ENCODE assay signal across 23 mouse cellular contexts in the genomic region with DNA sequence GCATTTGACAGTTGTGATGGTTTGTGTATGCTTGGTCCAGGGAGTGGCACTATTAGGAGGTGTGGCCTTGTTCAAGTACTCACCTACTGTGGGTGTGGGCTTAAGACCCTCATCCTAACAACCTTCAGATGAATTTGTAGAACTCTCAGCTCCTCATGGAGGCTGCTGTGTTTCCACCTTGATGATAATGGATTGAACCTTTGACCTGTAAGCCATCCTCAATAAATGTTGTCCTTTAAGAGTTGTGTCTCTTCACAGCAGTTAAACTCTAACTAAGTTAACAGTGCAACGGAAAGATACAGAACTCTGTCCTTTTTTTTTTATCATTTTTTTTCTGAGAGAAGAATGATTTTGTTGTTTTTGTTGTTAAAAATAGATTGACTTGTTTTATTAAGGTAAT. TPM values are rescaled to one million over a fixed set of nuclear protein-coding genes. Genes with fewer than 3 reads are reported as not detected.
A peak's percentile ranks its signal among the peaks of the same experiment; 100 is the strongest.
DNase-seq lines count a peak whose midpoint lies in the region; ATAC-seq and TF ChIP-seq lines count a peak whose summit lies in the region.
"Had no signal": no experiment of that assay in that cellular context is flagged by ENCODE, and none has a peak within 500 bp of the region (broad histone marks: within the 10 kb centered on the region; RNA-seq: fewer than 3 reads in every experiment).

No protein-coding gene starts in this region.

- H3K4me3 ChIP-seq in heart, embryonic 12.5 days: no peak overlapping the region
- no peak overlapping the region for H3K4me3 ChIP-seq in kidney, embryonic 14.5 days (ENCODE audit: low read length)
- H3K4me3 ChIP-seq in midbrain, embryonic 11.5 days (ENCODE audit: low read depth, low read length): no peak overlapping the region
- H3K4me3 ChIP-seq in midbrain, postnatal 0 days (ENCODE audit: low read depth, low read length): no peak overlapping the region
- H3K4me3 ChIP-seq: embryonic facial prominence, embryonic 10.5 days; embryonic facial prominence, embryonic 12.5 days; forebrain, embryonic 13.5 days; forebrain, embryonic 15.5 days had no signal

- no peaks in the 10 kb centered on the region for H3K27me3 ChIP-seq in heart, embryonic 12.5 days (replicated peaks)
- no peaks in the 10 kb centered on the region for H3K27me3 ChIP-seq in kidney, embryonic 14.5 days (ENCODE audit: control insufficient read depth, insufficient read depth, low read length)
- no peaks in the 10 kb centered on the region for H3K27me3 ChIP-seq in midbrain, embryonic 11.5 days (ENCODE audit: control insufficient read depth, insufficient read depth, low read length)
- H3K27me3 ChIP-seq in midbrain, postnatal 0 days (ENCODE audit: insufficient read depth, low read length): no peaks in the 10 kb centered on the region
- H3K27me3 ChIP-seq: embryonic facial prominence, embryonic 12.5 days; forebrain, embryonic 13.5 days; forebrain, embryonic 15.5 days; Patski had no signal

- 86% methylated on average over 1 of the region's 1 CpGs for WGBS in heart, embryonic 12.5 days
- 90% methylated on average over 1 of the region's 1 CpGs for WGBS in kidney, embryonic 14.5 days
- WGBS in midbrain, embryonic 11.5 days: 92% methylated on average over 1 of the region's 1 CpGs
- 96% methylated on average over 1 of the region's 1 CpGs for WGBS in midbrain, postnatal 0 days

- H3K27ac ChIP-seq in heart, embryonic 12.5 days (ENCODE audit: poor library complexity, severe bottlenecking): no peak overlapping the region
- no peak overlapping the region for H3K27ac ChIP-seq in kidney, embryonic 14.5 days (ENCODE audit: low read depth, low read length)
- H3K27ac ChIP-seq in midbrain, embryonic 11.5 days (ENCODE audit: low read depth, low read length): no peak overlapping the region
- H3K27ac ChIP-seq in midbrain, postnatal 0 days (ENCODE audit: low read depth, low read length): no peak overlapping the region
- H3K27ac ChIP-seq: embryonic facial prominence, embryonic 10.5 days; embryonic facial prominence, embryonic 12.5 days; forebrain, embryonic 13.5 days; forebrain, embryonic 15.5 days had no signal

- no peak for ATAC-seq in heart, embryonic 12.5 days (ENCODE audit: insufficient number of reproducible peaks, low FRiP score)
- ATAC-seq in kidney, embryonic 14.5 days (ENCODE audit: low FRiP score, low TSS enrichment): no peak
- ATAC-seq in midbrain, embryonic 11.5 days (ENCODE audit: low FRiP score): no peak
- ATAC-seq in midbrain, postnatal 0 days (ENCODE audit: low FRiP score): no peak
- ATAC-seq: activated CD4-positive, CD25-positive, alpha-beta regulatory T cell, adult 4 months; CD4-positive, CD25-positive, alpha-beta regulatory T cell, adult 4 months; forebrain, embryonic 13.5 days; forebrain, embryonic 15.5 days; Patski had no signal

- peak; percentile 21 for DNase-seq in heart, adult 11 months
- DNase-seq in kidney, adult 9 months: peak; percentile 57
- peak; percentile 31 for DNase-seq in midbrain, embryonic 11.5 days (ENCODE audit: low spot score, missing footprints)
- DNase-seq in midbrain, postnatal 0 days (ENCODE audit: low spot score): no peak
- DNase-seq: adrenal gland, adult 8-10 months; adrenal gland, postnatal 14 days; adrenal gland, postnatal 36 days; B cell, adult 2 months; cerebellum, adult 2 months; cerebellum, adult 9-10 months; cerebellum, postnatal 10 days; cerebellum, postnatal 25 days had no signal

- no peak overlapping the region for H3K4me2 ChIP-seq in heart, embryonic 12.5 days
- H3K4me2 ChIP-seq in kidney, embryonic 14.5 days (replicated peaks; ENCODE audit: low read depth, low read length): no peak overlapping the region
- H3K4me2 ChIP-seq in midbrain, embryonic 11.5 days: no peak overlapping the region
- no peak overlapping the region for H3K4me2 ChIP-seq in midbrain, postnatal 0 days (ENCODE audit: low read depth, low read length, poor library complexity, severe bottlenecking)
- H3K4me2 ChIP-seq: embryonic facial prominence, embryonic 12.5 days; forebrain, embryonic 13.5 days; forebrain, embryonic 15.5 days had no signal

- peaks cover 3% of the 10 kb centered on the region; the same call in 1 of the 2 replicates for H3K9me3 ChIP-seq in heart, embryonic 12.5 days (replicated peaks)
- H3K9me3 ChIP-seq in kidney, embryonic 14.5 days (ENCODE audit: control insufficient read depth, low read length): no peaks in the 10 kb centered on the region
- H3K9me3 ChIP-seq in midbrain, embryonic 11.5 days (ENCODE audit: control insufficient read depth, low read length): no peaks in the 10 kb centered on the region
- no peaks in the 10 kb centered on the region for H3K9me3 ChIP-seq in midbrain, postnatal 0 days (ENCODE audit: low read length)
- H3K9me3 ChIP-seq: embryonic facial prominence, embryonic 10.5 days; embryonic facial prominence, embryonic 12.5 days; forebrain, embryonic 13.5 days; forebrain, embryonic 15.5 days; G1E had no signal

- H3K9ac ChIP-seq in heart, embryonic 12.5 days: no peak overlapping the region
- no peak overlapping the region for H3K9ac ChIP-seq in kidney, embryonic 14.5 days (ENCODE audit: low read depth, low read length)
- no peak overlapping the region for H3K9ac ChIP-seq in midbrain, embryonic 11.5 days (ENCODE audit: low read length)
- no peak overlapping the region for H3K9ac ChIP-seq in midbrain, postnatal 0 days (replicated peaks; ENCODE audit: low read length, poor library complexity, severe bottlenecking)
- H3K9ac ChIP-seq: embryonic facial prominence, embryonic 12.5 days; forebrain, embryonic 13.5 days; forebrain, embryonic 15.5 days had no signal

- H3K4me1 ChIP-seq in heart, embryonic 12.5 days (replicated peaks): peaks cover 9% of the 10 kb centered on the region
- no peaks in the 10 kb centered on the region for H3K4me1 ChIP-seq in kidney, embryonic 14.5 days (ENCODE audit: control insufficient read depth, insufficient read depth, low read length)
- H3K4me1 ChIP-seq in midbrain, embryonic 11.5 days (ENCODE audit: control insufficient read depth, insufficient read depth, low read length): no peaks in the 10 kb centered on the region
- H3K4me1 ChIP-seq in midbrain, postnatal 0 days (ENCODE audit: insufficient read depth, low read length): no peaks in the 10 kb centered on the region
- H3K4me1 ChIP-seq: forebrain, embryonic 13.5 days; forebrain, embryonic 15.5 days had no signal

- H3K36me3 ChIP-seq in heart, embryonic 12.5 days: peaks cover 6% of the 10 kb centered on the region; the same call in 1 of the 2 replicates
- no peaks in the 10 kb centered on the region for H3K36me3 ChIP-seq in kidney, embryonic 14.5 days (ENCODE audit: control insufficient read depth, insufficient read depth, low read length)
- no peaks in the 10 kb centered on the region for H3K36me3 ChIP-seq in midbrain, embryonic 11.5 days (ENCODE audit: control insufficient read depth, insufficient read depth, low read length)
- H3K36me3 ChIP-seq in midbrain, postnatal 0 days (ENCODE audit: insufficient read depth, low read length): no peaks in the 10 kb centered on the region
- H3K36me3 ChIP-seq: embryonic facial prominence, embryonic 12.5 days; forebrain, embryonic 15.5 days; G1E had no signal

- no peak for TF ChIP-seq CTCF in midbrain, postnatal 0 days (IDR thresholded peaks at IDR 0.05)

RNA-seq across cellular contexts. Expression of a gene that starts 23.8 kb away (rescaled TPM):
- polyA plus RNA-seq in heart, embryonic 12.5 days (2016; fragmentation: Nextera tagmentation; extraction: Ambion mirVana): 13.9 and 15.0 TPM in 2 replicates
- polyA plus RNA-seq in kidney, embryonic 14.5 days (2014; fragmentation: Nextera tagmentation; extraction: Ambion mirVana): 11.3 and 12.8 TPM in 2 replicates
- polyA plus RNA-seq in midbrain, embryonic 11.5 days (2014; fragmentation: Nextera tagmentation; extraction: Ambion mirVana): 4.8 TPM in 2 replicates
- 2.8 and 3.0 TPM in 2 replicates for total RNA-seq in midbrain, postnatal 0 days (2014; rRNA removed)
- polyA plus RNA-seq in midbrain, postnatal 0 days (2015; fragmentation: Nextera tagmentation; extraction: Ambion mirVana): 0.73 and 0.76 TPM in 2 replicates
- total RNA-seq: CH12.LX had no signal
- polyA plus RNA-seq: activated CD4-positive, CD25-positive, alpha-beta regulatory T cell, adult 4 months; CD4-positive, CD25-positive, alpha-beta regulatory T cell, adult 4 months; G1E had no signal
